Comparison of ENCODE assay signal across 24 mouse cellular contexts in genomic region chr5:114636091-114636490, GRCm38 (mm10). TPM values are rescaled to one million over a fixed set of nuclear protein-coding genes. Genes with fewer than 3 reads are reported as not detected.
DNase-seq lines count a peak whose midpoint lies in the region; ATAC-seq and TF ChIP-seq lines count a peak whose summit lies in the region.
"Had no signal": no experiment of that assay in that cellular context is flagged by ENCODE, and none has a peak within 500 bp of the region (broad histone marks: within the 10 kb centered on the region; RNA-seq: fewer than 3 reads in every experiment).

No protein-coding gene starts in this region.

- intact Hi-C loops in left cerebral cortex, postnatal 36 days (cut with DNase I): no loop called here
- intact Hi-C loops in left cerebral cortex, postnatal 4 days (cut with DNase I): no loop called here

- no peaks in the 10 kb centered on the region for H3K9me3 ChIP-seq in ES-Bruce4 (replicated peaks; ENCODE audit: control insufficient read depth, insufficient read depth, low read length, poor library complexity, severe bottlenecking)
- no peaks in the 10 kb centered on the region for H3K9me3 ChIP-seq in ES-E14 (ENCODE audit: control insufficient read depth, insufficient read depth, low read depth, low read length)
- H3K9me3 ChIP-seq: embryonic facial prominence, embryonic 13.5 days; embryonic facial prominence, embryonic 15.5 days; forebrain, embryonic 13.5 days; forebrain, embryonic 15.5 days had no signal

- TF ChIP-seq EP300 in ES-Bruce4 (IDR thresholded peaks at IDR 0.05; ENCODE audit: insufficient read depth, low read depth, low read length): no peak

- H3K36me3 ChIP-seq in testis, adult 2 months (ENCODE audit: control insufficient read depth, insufficient read depth, low read length): no peaks in the 10 kb centered on the region
- no peaks in the 10 kb centered on the region for H3K36me3 ChIP-seq in ES-Bruce4 (ENCODE audit: control insufficient read depth, insufficient read depth, low read length, poor library complexity, severe bottlenecking)
- H3K36me3 ChIP-seq in ES-E14 (ENCODE audit: control insufficient read depth, insufficient read depth, low read length, poor library complexity, severe bottlenecking): no peaks in the 10 kb centered on the region
- H3K36me3 ChIP-seq: forebrain, embryonic 15.5 days had no signal

- H3K9ac ChIP-seq in ES-Bruce4 (ENCODE audit: low read depth, poor library complexity, severe bottlenecking): no peak overlapping the region
- H3K9ac ChIP-seq in ES-E14 (ENCODE audit: insufficient read depth, low read depth, low read length, poor library complexity, severe bottlenecking): no peak overlapping the region
- H3K9ac ChIP-seq: embryonic facial prominence, embryonic 13.5 days; embryonic facial prominence, embryonic 15.5 days; forebrain, embryonic 13.5 days; forebrain, embryonic 15.5 days; forebrain, postnatal 0 days had no signal

- peak overlapping the region; percentile 60 for H3K4me3 ChIP-seq in testis, adult 2 months (ENCODE audit: control insufficient read depth, low read depth, low read length)
- H3K4me3 ChIP-seq in ES-Bruce4 (ENCODE audit: low read depth, low read length): peak overlapping the region; percentile 12; the same call in 1 of the 2 replicates
- peak overlapping the region; percentile 17 to 47; a peak in 2 of 4 replicates for H3K4me3 ChIP-seq in ES-E14 (ENCODE audit: insufficient read depth in 1 of 2, low read depth in 1 of 2, low read length in 2 of 2, poor library complexity in 1 of 2, severe bottlenecking in 1 of 2)
- H3K4me3 ChIP-seq: embryonic facial prominence, embryonic 13.5 days; embryonic facial prominence, embryonic 15.5 days; forebrain, embryonic 13.5 days; forebrain, embryonic 15.5 days had no signal

- H3K4me1 ChIP-seq in testis, adult 2 months (ENCODE audit: control insufficient read depth, insufficient read depth, low read length): peaks cover 10% of the 10 kb centered on the region
- no peaks in the 10 kb centered on the region for H3K4me1 ChIP-seq in ES-Bruce4 (ENCODE audit: control insufficient read depth, insufficient read depth, low read length)
- H3K4me1 ChIP-seq in ES-E14 (ENCODE audit: control insufficient read depth in 2 of 2, insufficient read depth in 2 of 2, low read length in 2 of 2, poor library complexity in 1 of 2): peaks cover 0 to 12% of the 10 kb centered on the region in 2 experiments; a peak in 2 of 4 replicates

- no peak overlapping the region for H3K27ac ChIP-seq in testis, adult 2 months (ENCODE audit: control insufficient read depth, insufficient read depth, low read depth, low read length)
- no peak overlapping the region for H3K27ac ChIP-seq in ES-Bruce4 (ENCODE audit: insufficient read depth, low read length)
- H3K27ac ChIP-seq in ES-E14 (ENCODE audit: insufficient read depth, low read depth, low read length, poor library complexity, severe bottlenecking): no peak overlapping the region
- H3K27ac ChIP-seq: embryonic facial prominence, embryonic 13.5 days; embryonic facial prominence, embryonic 15.5 days; forebrain, embryonic 13.5 days; forebrain, embryonic 15.5 days had no signal

- no peaks in the 10 kb centered on the region for H3K27me3 ChIP-seq in testis, adult 2 months (ENCODE audit: control insufficient read depth, insufficient read depth, low read length)
- H3K27me3 ChIP-seq in ES-Bruce4 (ENCODE audit: control insufficient read depth, insufficient read depth, low read length, poor library complexity, severe bottlenecking): no peaks in the 10 kb centered on the region

- no peak for ATAC-seq in erythroblast, adult 5-6 weeks (replicated peaks; ENCODE audit: low FRiP score, poor library complexity, severe bottlenecking)
- ATAC-seq: forebrain, embryonic 13.5 days; forebrain, embryonic 15.5 days; forebrain, postnatal 0 days had no signal

- in situ Hi-C loops in ES-E14 (cut with MboI; ENCODE audit: low sequenced_read_pairs in 2 of 2, unreplicated experiment in 2 of 2): no loop called here

- no peak for TF ChIP-seq POLR2A in testis, adult 2 months (IDR thresholded peaks at IDR 0.05; ENCODE audit: control insufficient read depth, low read depth, low read length)
- no peak for TF ChIP-seq POLR2A in ES-Bruce4 (IDR thresholded peaks at IDR 0.05; ENCODE audit: insufficient read depth, low read length)

- DNase-seq in testis, postnatal 14 days (ENCODE audit: low spot score): no peak
- DNase-seq in ES-E14 (ENCODE audit: low read depth, low spot score) (no peak), ZHBTc4 (ENCODE audit: low read depth, low spot score) (peak; percentile 82)
- no peak for DNase-seq in left cerebral cortex, postnatal 36 days (ENCODE audit: low spot score in 2 of 2)
- DNase-seq in left cerebral cortex, postnatal 4 days: no peak
- DNase-seq: adrenal gland, adult 2 months; adrenal gland, postnatal 10 days; adrenal gland, postnatal 25 days; cerebellum, adult 11 months; cerebellum, adult 18-20 months; cerebellum, adult 8-10 months; cerebellum, adult 9-11 months; cerebellum, postnatal 14 days; cerebellum, postnatal 36 days; embryo, embryonic 11 days; forebrain, postnatal 0 days had no signal

- no peak for TF ChIP-seq CTCF in testis, adult 2 months (IDR thresholded peaks at IDR 0.05; ENCODE audit: control insufficient read depth, insufficient read depth, insufficient replicate concordance, low read depth, low read length)
- TF ChIP-seq CTCF in ES-Bruce4 (IDR thresholded peaks at IDR 0.05; ENCODE audit: low read depth, low read length): no peak

TF ChIP-seq in ES-E14, 5 proteins besides CTCF, POLR2A, EP300 and RAD21:
- TF ChIP-seq ZNF384 (IDR thresholded peaks at IDR 0.05; ENCODE audit: low read depth, low read length) (no peak), HCFC1 (IDR thresholded peaks at IDR 0.05; ENCODE audit: borderline replicate concordance, insufficient read depth, low read length) (no peak), ZC3H11A (IDR thresholded peaks at IDR 0.05; ENCODE audit: borderline replicate concordance, low read depth, low read length) (no peak)

RNA-seq across cellular contexts. Expression of gene Trpv4, which starts 22.1 kb away (rescaled TPM):
- polyA plus RNA-seq in testis, adult 2 months (2012; rRNA removed): 0.93 and 1.9 TPM in 2 replicates
- 3.9 and 4.2 TPM in 2 replicates for polyA plus RNA-seq in ES-Bruce4 (2011; ENCODE audit: insufficient read depth, insufficient read length, low read depth, missing spikeins)
- total RNA-seq in ES-E14 (2012; rRNA removed): 1.4 and 3.5 TPM in 2 replicates
- total RNA-seq in left cerebral cortex, postnatal 36 days (2021): 1 to 10 TPM; 1.5 to 2.6 TPM
- total RNA-seq in left cerebral cortex, postnatal 4 days (2021): 1 to 10 TPM in 1 of 2 experiments, under 1 TPM in 1; 0.64 to 1.1 TPM
- total RNA-seq in erythroblast, adult 5-6 weeks (2015; ENCODE audit: low replicate concordance): 0.42 TPM in 1 of 2 replicates, not detected in the other
- total RNA-seq in erythroblast, adult 5-6 weeks (2017; ENCODE audit: low replicate concordance): not detected in 2 replicates
- total RNA-seq: MEL had no signal

RNA-seq across cellular contexts. Expression of gene Gltp, which starts 54.7 kb away (rescaled TPM):
- polyA plus RNA-seq in testis, adult 2 months (2012; rRNA removed): 10.5 TPM in 2 replicates
- 60.0 and 61.9 TPM in 2 replicates for polyA plus RNA-seq in ES-Bruce4 (2011; ENCODE audit: insufficient read depth, insufficient read length, low read depth, missing spikeins)
- 15.6 and 17.2 TPM in 2 replicates for total RNA-seq in ES-E14 (2012; rRNA removed)
- 10 to 100 TPM; 24.3 to 32.4 TPM for total RNA-seq in left cerebral cortex, postnatal 36 days (2021)
- total RNA-seq in left cerebral cortex, postnatal 4 days (2021): 10 to 100 TPM; 15.3 to 16.8 TPM
- 54.8 and 68.4 TPM in 2 replicates for total RNA-seq in erythroblast, adult 5-6 weeks (2015; ENCODE audit: low replicate concordance)
- 13.0 and 31.2 TPM in 2 replicates for total RNA-seq in erythroblast, adult 5-6 weeks (2017; ENCODE audit: low replicate concordance)
